ENCODE assay signal across 14 mouse cellular contexts in genomic region chr9:59455404-59456068, GRCm38 (mm10). TPM values are rescaled to one million over a fixed set of nuclear protein-coding genes. Genes with fewer than 3 reads are reported as not detected.
DNase-seq lines count a peak whose midpoint lies in the region; ATAC-seq and TF ChIP-seq lines count a peak whose summit lies in the region.
"Had no signal": no experiment of that assay in that cellular context is flagged by ENCODE, and none has a peak within 500 bp of the region (broad histone marks: within the 10 kb centered on the region; RNA-seq: fewer than 3 reads in every experiment).

No protein-coding gene starts in this region.

- peak; percentile 82 for DNase-seq in 416B (ENCODE audit: low read depth)
- peak; percentile 19 for DNase-seq in ES-CJ7 (ENCODE audit: low read depth, low spot score)
- DNase-seq in c-Kit-positive CD71-positive TER-119-positive erythroid progenitor cells, embryonic 14.5 days (ENCODE audit: low spot score), result peak; percentile 69
- no peak for DNase-seq in lung, adult 2 months
- no peak for DNase-seq in kidney, adult 11 months
- DNase-seq in kidney, adult 18-20 months, result no peak
- DNase-seq: adrenal gland, postnatal 14 days; cerebellum, adult 8-10 months; heart, postnatal 14 days; lung, postnatal 14 days had no signal

- H3K36me3 ChIP-seq in liver, embryonic 15.5 days (replicated peaks), result peaks cover 15% of the 10 kb centered on the region; the same call in 1 of the 2 replicates

- WGBS in liver, embryonic 15.5 days (ENCODE audit: insufficient replicate concordance), result 17% methylated on average over 3 of the region's 3 CpGs
- 48% methylated on average over 3 of the region's 3 CpGs for WGBS in lung, adult 2 months

- no peak overlapping the region for H3K4me3 ChIP-seq in liver, embryonic 15.5 days (replicated peaks)
- no peak overlapping the region for H3K4me3 ChIP-seq in lung, adult 2 months (replicated peaks; ENCODE audit: extremely low read depth, low read depth, low read length)
- H3K4me3 ChIP-seq: embryonic facial prominence, embryonic 13.5 days; layer of hippocampus, adult 2 months had no signal

- no peaks in the 10 kb centered on the region for H3K27me3 ChIP-seq in liver, embryonic 15.5 days
- H3K27me3 ChIP-seq: embryonic facial prominence, embryonic 13.5 days had no signal

- H3K9me3 ChIP-seq in liver, embryonic 15.5 days (replicated peaks), result no peaks in the 10 kb centered on the region
- H3K9me3 ChIP-seq: embryonic facial prominence, embryonic 13.5 days had no signal

- peak overlapping the region; percentile 37; the same call in 1 of the 2 replicates for H3K4me2 ChIP-seq in liver, embryonic 15.5 days
- H3K4me2 ChIP-seq: embryonic facial prominence, embryonic 13.5 days had no signal

- TF ChIP-seq POLR2A in lung, adult 2 months (IDR thresholded peaks at IDR 0.05; ENCODE audit: borderline replicate concordance, extremely low read depth, low read depth, low read length), result no peak

- H3K9ac ChIP-seq in liver, embryonic 15.5 days, result no peak overlapping the region
- H3K9ac ChIP-seq: embryonic facial prominence, embryonic 13.5 days had no signal

- peak overlapping the region; percentile 77 for H3K27ac ChIP-seq in liver, embryonic 15.5 days (replicated peaks)
- H3K27ac ChIP-seq: embryonic facial prominence, embryonic 13.5 days; layer of hippocampus, adult 2 months had no signal

- peak; percentile 99 for ATAC-seq in liver, embryonic 15.5 days (ENCODE audit: insufficient read depth)
- ATAC-seq: inflammation-experienced regulatory T-cells, adult 6 months had no signal

- no peak for TF ChIP-seq CTCF in lung, adult 2 months (IDR thresholded peaks at IDR 0.05; ENCODE audit: insufficient read depth, low read length)

- peaks cover 42% of the 10 kb centered on the region for H3K4me1 ChIP-seq in liver, embryonic 15.5 days (replicated peaks)
- H3K4me1 ChIP-seq in lung, adult 2 months (ENCODE audit: control insufficient read depth, insufficient read depth, low read length), result peaks cover 4% of the 10 kb centered on the region

RNA-seq across cellular contexts. Expression of gene Arih1, which starts 30.9 kb away (rescaled TPM):
- 5.8 and 6.5 TPM in 2 replicates for polyA plus RNA-seq in liver, embryonic 15.5 days (2015; fragmentation: Nextera tagmentation; extraction: Ambion mirVana)
- 15.0 and 20.1 TPM in 2 replicates for polyA plus RNA-seq in lung, adult 2 months (2012; rRNA removed)

Comparison
In these comparisons a context has a peak if more than half of its experiments do, and no peak if none do; other contexts are left out.
1. DNase-seq: peak in 416B (single experiment), ES-CJ7 (single experiment) and c-Kit-positive CD71-positive TER-119-positive erythroid progenitor cells, embryonic 14.5 days (single experiment); none in lung, adult 2 months (single experiment), kidney, adult 11 months (single experiment) and kidney, adult 18-20 months (single experiment).